Mouse (Mus musculus) heart, embryonic 16.5 days (tissue): ENCODE measurements around the gene Kif5c. TPM values are rescaled to one million over a fixed set of nuclear protein-coding genes. Genes with fewer than 3 reads are reported as not detected.
A peak's percentile ranks its signal among the peaks of the same experiment; 100 is the strongest.

Experiments
- ATAC-seq: fragments of 200-750 bp; cut with Nextera tagmentation; replicated peaks from 2 replicates; pipeline ENCODE4 v1.8.0; 2017; ENCODE audit warnings: moderate number of reproducible peaks; ENCODE audit not compliant: insufficient read depth, low FRiP score; ENCODE audit errors: extremely low read depth
- H3K27ac ChIP-seq: fragments of 300-500 bp; sonication (generic); 2 replicates; pipeline ENCODE4 v1.5.1; 2014; ENCODE audit warnings: mild to moderate bottlenecking, low read length, control low read depth, moderate library complexity
- H3K27me3 ChIP-seq: fragments of 300-500 bp; sonication (generic); 2 replicates; pipeline ENCODE4 v1.6.1; 2014; ENCODE audit warnings: low read length, mixed read lengths; ENCODE audit not compliant: control insufficient read depth, insufficient read depth
- H3K36me3 ChIP-seq: fragments of 300-500 bp; sonication (generic); 2 replicates; pipeline ENCODE4 v1.6.1; 2014; ENCODE audit not compliant: control insufficient read depth, insufficient read depth
- H3K4me1 ChIP-seq: fragments of 300-500 bp; sonication (generic); 2 replicates; pipeline ENCODE4 v1.6.1; 2014; ENCODE audit warnings: low read length, mixed read lengths; ENCODE audit not compliant: control insufficient read depth, insufficient read depth
- H3K4me2 ChIP-seq: fragments of 300-500 bp; sonication (generic); 2 replicates; pipeline ENCODE4 v1.6.1; 2014; ENCODE audit warnings: low read depth, mild to moderate bottlenecking, control low read depth, low read length
- H3K4me3 ChIP-seq: fragments of 300-500 bp; sonication (generic); 2 replicates; pipeline ENCODE4 v1.5.1; 2014; ENCODE audit warnings: mild to moderate bottlenecking, control low read depth, low read length
- H3K9ac ChIP-seq: fragments of 300-500 bp; sonication (generic); 2 replicates; pipeline ENCODE4 v1.6.1; 2014; ENCODE audit warnings: low read length, control low read depth
- H3K9me3 ChIP-seq: fragments of 300-500 bp; sonication (generic); replicated peaks from 2 replicates; pipeline ENCODE4 v1.6.1; 2016; ENCODE audit warnings: low read length; ENCODE audit not compliant: control insufficient read depth
- WGBS: fragments of 180-500 bp; shearing (Covaris S2); extraction: QIAGEN DNeasy Blood & Tissue Kit; methylation state at CpG from one replicate; pipeline ENCODE4 v1.1.7; 2014; 5-methylcytosine and 5-hydroxymethylcytosine counted together
- polyA plus RNA-seq: library from polyadenylated mRNA; unstranded; fragments of >200 nt; fragmentation: Nextera tagmentation; extraction: Ambion mirVana; gene quantifications from 2 replicates; pipeline ENCODE4 v1.2.1, GENCODE M21; 2015

The Kif5c gene
- polyA plus RNA-seq, 1 experiment from 2014 or later = 0.80 TPM

DNA sequence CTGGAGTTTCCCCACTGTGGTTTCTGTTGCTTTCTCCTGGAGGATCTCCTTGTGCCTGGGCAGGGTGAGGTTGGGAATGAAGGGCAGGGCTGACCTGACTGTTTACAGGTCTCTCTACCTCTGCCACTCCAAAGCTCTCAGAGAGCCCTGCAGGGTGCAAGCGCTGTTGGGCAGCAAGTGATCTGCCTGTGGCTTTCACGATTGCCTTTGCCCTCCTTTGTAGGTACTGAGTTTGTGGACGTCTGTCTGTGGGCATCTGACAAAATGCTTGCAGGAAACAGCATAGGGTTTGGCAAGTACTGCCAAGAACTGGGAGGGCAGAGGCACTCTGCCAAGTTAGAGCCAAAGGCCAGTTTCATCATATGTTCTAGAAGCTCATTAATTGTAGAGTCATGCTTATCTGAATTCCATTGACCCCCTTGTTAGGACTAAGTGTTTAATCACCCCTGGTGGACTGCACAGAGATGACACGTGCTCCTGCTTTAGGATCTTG is 192.8 kb downstream of the Kif5c start:
- Histone ChIP-seq H3K27ac (no peak overlapping the region), H3K9ac (no peak overlapping the region), H3K4me3 (no peak overlapping the region), H3K4me2 (0 out of 2 replicates have a peak overlapping the region, but pooled peaks have one; percentile 5), H3K9me3 (no peaks in the 10 kb centered on the region), H3K4me1 (peaks cover 12% of the 10 kb centered on the region), H3K36me3 (no peaks in the 10 kb centered on the region), H3K27me3 (no peaks in the 10 kb centered on the region)
- peak; percentile 58; the same call in 1 of the 2 replicates for ATAC-seq
- 22% methylated on average over 4 of the region's 4 CpGs for WGBS

DNA sequence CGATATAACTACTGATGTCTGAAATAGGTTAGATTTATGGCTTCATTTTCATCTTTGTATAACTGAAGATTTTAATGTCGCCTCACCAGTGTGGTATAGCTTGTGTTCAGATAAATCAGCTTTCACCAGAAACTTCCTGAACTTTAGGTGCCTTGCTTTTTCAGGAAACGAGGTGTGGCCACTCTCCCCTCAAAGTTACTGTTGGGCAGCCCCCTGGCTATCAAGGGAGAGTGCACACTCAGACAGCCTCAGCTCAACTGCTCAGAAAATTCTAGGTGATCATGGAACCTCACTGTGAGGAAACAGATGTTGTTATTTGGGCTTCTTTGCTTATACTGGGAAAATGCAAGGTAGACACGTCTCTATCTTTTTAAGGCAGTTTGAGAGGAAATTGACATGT is 194.1 kb downstream of the Kif5c start:
- no peak for ATAC-seq
- no peak overlapping the region for H3K27ac ChIP-seq
- peaks cover 12% of the 10 kb centered on the region for H3K4me1 ChIP-seq
- H3K4me2 ChIP-seq = no peak overlapping the region
- WGBS = 65% methylated on average over 4 of the region's 4 CpGs
- no peaks in the 10 kb centered on the region for H3K9me3 ChIP-seq
- H3K36me3 ChIP-seq = no peaks in the 10 kb centered on the region
- no peak overlapping the region for H3K9ac ChIP-seq
- no peak overlapping the region for H3K4me3 ChIP-seq
- no peaks in the 10 kb centered on the region for H3K27me3 ChIP-seq

DNA sequence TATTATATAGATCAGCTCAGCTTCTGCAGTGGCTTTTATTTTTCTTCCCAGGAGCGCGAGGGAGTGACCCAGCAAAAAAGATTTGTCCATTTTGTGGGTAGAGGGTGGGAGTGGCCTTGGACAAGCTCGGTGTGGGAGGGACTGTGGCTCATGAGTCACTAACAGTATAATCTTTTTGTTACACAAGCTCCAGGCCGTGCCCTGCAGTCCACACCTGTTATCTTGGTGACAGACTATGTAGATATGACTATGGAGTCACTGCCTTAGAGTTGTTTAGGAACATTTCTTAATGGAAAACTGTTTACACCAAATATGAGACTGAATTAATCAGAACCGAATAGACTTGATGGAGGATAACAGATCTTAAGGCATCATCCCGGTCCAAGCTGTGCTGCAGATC is 194.9 kb downstream of the Kif5c start:
- Histone ChIP-seq H3K4me1 (peaks cover 12% of the 10 kb centered on the region), H3K9ac (no peak overlapping the region)
- 58% methylated on average over 6 of the region's 6 CpGs for WGBS

DNA sequence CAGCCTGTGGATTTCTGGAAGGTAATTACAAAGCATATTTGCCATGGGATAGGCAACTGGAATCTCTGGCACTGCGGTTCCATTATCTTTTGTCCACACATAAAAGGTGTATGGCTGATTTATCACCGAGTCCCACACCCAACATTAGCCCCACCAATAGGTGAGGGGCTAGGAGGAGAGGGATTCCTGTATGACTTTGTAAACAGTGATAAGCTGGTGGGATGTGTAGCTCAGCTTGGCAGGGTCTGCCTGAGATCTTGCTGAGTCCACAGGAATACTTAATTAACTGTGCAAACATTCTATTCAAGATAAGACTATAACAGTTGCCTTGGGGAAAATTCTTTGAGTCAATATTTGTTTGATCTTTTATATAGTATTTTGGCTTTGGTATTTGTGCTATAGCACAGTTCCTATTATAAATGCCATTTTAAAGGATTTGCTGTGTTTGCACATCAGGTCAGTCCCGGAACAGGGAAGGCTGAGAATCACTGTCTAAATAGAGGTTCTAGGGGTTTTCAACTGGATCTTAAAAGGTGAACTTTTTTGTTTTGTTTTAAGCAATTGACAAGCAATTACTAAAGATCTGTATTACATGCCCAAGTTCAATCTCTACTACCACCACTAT is 196.7 kb downstream of the Kif5c start:
- Histone ChIP-seq H3K9me3 (no peaks in the 10 kb centered on the region), H3K9ac (no peak overlapping the region), H3K27me3 (no peaks in the 10 kb centered on the region), H3K4me3 (no peak overlapping the region), H3K4me1 (peaks cover 12% of the 10 kb centered on the region), H3K4me2 (no peak overlapping the region), H3K27ac (no peak overlapping the region), H3K36me3 (no peaks in the 10 kb centered on the region)
- ATAC-seq = no peak
- WGBS = 56% methylated on average over 3 of the region's 3 CpGs

More for the DNA sequence above, 194.9 kb downstream of the Kif5c start:
- Histone ChIP-seq H3K27ac (no peak overlapping the region), H3K4me3 (no peak overlapping the region), H3K27me3 (no peaks in the 10 kb centered on the region), H3K9me3 (no peaks in the 10 kb centered on the region), H3K36me3 (no peaks in the 10 kb centered on the region), H3K4me2 (no peak overlapping the region)
- no peak for ATAC-seq

DNA sequence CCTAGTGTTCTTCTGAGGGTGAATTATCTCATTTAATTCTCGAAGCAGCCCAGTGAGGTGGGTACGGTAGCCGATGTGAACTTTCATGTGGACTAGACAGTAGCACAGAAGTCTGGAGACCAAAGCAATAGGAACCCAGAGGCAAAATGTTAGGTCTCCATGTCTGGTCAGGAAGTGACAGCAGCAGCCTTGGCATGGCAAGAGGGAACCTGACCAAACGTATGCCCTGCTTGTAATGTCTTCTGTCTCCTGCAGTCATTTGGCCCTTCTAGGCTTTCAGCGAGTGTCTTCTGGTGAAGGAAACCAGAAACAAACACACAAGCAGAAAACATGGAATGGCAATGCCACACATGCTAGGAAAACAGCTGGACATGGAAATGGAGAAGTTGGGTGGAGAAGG is 197.5 kb downstream of the Kif5c start:
- Histone ChIP-seq H3K27ac (no peak overlapping the region), H3K36me3 (no peaks in the 10 kb centered on the region), H3K4me2 (no peak overlapping the region), H3K4me1 (peaks cover 9% of the 10 kb centered on the region), H3K9ac (no peak overlapping the region), H3K4me3 (no peak overlapping the region), H3K27me3 (no peaks in the 10 kb centered on the region), H3K9me3 (no peaks in the 10 kb centered on the region)
- no peak for ATAC-seq
- 84% methylated on average over 5 of the region's 5 CpGs for WGBS

DNA sequence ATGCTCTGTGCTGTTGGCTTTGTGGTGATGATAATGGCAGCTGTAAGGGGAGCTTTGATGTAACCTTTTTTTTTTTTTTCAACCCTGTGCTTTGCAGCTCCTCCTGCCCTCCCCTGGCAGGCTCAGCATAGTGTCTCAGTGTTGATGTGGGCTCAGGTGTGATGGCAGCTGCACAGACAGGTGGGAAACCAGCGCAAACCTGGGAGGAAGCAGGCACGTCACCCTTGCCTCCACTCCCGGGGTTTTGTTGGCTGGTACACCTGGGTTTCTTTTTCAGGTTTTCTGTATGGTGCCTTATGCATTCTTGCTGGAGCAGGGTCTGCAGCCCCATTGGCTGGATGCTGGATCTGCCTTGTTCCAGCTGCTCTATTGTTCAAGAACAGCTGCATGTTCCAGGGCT is 198.1 kb downstream of the Kif5c start:
- Histone ChIP-seq H3K9ac (no peak overlapping the region), H3K36me3 (no peaks in the 10 kb centered on the region), H3K4me2 (no peak overlapping the region), H3K4me1 (peaks cover 3% of the 10 kb centered on the region), H3K4me3 (no peak overlapping the region), H3K27me3 (no peaks in the 10 kb centered on the region), H3K9me3 (no peaks in the 10 kb centered on the region), H3K27ac (no peak overlapping the region)
- no peak for ATAC-seq
- WGBS = 91% methylated on average over 3 of the region's 3 CpGs

DNA sequence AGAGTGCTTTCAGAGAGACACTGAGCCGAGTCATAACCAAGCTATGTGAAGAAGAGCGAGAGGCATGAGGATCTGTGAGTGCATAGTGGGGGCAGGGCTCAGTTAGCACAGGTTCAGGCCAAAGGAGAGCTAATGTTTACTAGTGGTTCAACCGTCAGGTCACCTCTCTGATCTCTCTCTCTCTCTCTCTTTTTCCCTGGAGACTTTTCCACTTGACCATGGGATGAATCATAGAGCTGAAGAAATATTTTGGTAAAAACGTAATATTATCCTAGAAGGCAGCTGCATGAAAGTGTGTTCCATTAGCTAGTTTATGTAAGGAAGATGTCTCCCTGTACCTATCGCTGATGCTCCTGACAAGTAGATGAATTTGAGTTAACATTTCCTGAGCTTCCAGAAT is 199.0 kb downstream of the Kif5c start:
- no peaks in the 10 kb centered on the region for H3K36me3 ChIP-seq
- H3K9ac ChIP-seq = no peak overlapping the region
- WGBS = 78% methylated on average over 5 of the region's 5 CpGs
- H3K9me3 ChIP-seq = no peaks in the 10 kb centered on the region
- H3K4me2 ChIP-seq = no peak overlapping the region
- H3K4me3 ChIP-seq = no peak overlapping the region
- ATAC-seq = no peak
- H3K4me1 ChIP-seq = no peaks in the 10 kb centered on the region
- H3K27me3 ChIP-seq = no peaks in the 10 kb centered on the region
- H3K27ac ChIP-seq = no peak overlapping the region

DNA sequence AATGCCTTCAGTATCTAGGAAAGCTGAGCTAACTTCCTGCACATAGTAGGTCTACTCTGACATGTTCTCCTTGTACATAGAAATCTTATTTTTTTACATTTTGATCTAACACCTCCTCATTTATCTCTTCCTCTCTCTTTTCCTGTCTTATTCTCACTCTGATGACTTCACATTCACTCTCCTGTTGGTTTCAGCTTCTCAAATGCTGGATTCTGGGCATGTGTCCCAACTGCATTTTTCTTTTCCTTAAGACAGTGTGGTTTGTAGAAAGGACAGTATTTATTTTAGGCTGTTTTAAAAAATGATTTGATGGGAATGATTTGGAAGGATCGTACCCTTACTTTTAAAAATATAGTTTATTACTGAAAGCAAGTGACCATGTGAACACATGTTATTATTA is 203.2 kb downstream of the Kif5c start:
- Histone ChIP-seq H3K4me3 (no peak overlapping the region), H3K9me3 (no peaks in the 10 kb centered on the region), H3K27me3 (no peaks in the 10 kb centered on the region), H3K4me2 (no peak overlapping the region), H3K4me1 (no peaks in the 10 kb centered on the region), H3K27ac (no peak overlapping the region), H3K36me3 (no peaks in the 10 kb centered on the region), H3K9ac (no peak overlapping the region)
- no peak for ATAC-seq
- WGBS = 78% methylated on average over 1 of the region's 1 CpGs
